Mouse (Mus musculus): ENCODE measurements around the gene Tnni3.

The Tnni3 gene

DNA sequence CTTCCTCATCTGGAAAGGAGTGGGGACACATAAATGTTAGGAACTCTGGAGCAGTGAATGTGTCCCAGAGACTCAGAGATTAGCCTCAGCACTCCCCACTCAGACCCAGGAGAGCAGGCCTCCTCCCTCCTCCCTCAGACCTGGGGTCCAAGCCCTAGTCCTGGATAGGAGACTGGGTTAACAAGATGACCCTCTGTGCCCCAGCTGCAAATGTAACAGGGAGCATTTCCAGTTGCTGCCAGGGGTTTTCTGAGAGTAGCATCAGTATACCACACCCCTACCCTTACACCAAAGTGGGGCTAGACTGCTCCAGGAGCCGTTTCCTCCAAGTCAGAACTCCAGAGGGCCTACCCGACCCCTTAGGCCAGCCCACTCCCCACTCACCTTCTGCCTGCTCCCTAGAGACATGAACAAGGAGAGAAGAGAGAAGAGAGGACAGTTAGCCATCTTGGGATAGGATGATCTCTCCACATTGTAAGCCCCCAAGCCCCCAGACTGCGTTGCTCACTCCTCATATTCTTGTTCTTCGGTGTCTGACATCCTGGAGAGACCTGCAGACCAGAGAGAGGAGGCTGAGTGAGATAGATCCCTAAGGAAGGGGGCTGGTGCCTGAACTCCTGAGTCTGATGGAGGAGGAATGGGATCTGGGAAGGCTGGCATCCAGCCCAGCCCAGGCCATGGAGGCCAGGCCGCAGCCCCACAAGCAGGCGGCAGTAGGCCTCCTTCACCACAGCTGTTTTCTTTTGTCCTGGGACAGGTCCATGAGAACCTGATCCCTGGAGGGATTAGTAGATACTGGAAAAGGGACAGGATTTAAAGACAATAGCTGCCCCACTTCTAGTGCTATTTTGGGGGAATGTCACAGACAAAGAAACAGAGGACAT is 10.0 kb downstream of the Tnni3 start:
- Histone ChIP-seq H3K4me1 (replicated peaks; ENCODE audit: low read depth, low read length) (peaks cover 60% of the 10 kb centered on the region), H3K36me3 (ENCODE audit: insufficient read depth, low read length) (peaks cover 11% of the 10 kb centered on the region), H3K4me3 (replicated peaks; ENCODE audit: low read length) (peak overlapping the region; percentile 43), H3K9me3 (ENCODE audit: low read length) (no peaks in the 10 kb centered on the region), H3K27me3 (ENCODE audit: insufficient read depth, low read length) (peaks cover 3% of the 10 kb centered on the region; the same call in 1 of the 2 replicates)
- TF ChIP-seq POU5F1 (IDR thresholded peaks at IDR 0.05; ENCODE audit: borderline replicate concordance, low read length) (no peak), NANOG (IDR thresholded peaks at IDR 0.05; ENCODE audit: borderline replicate concordance, low read length) (no peak), CTCF (conservative IDR thresholded peaks at IDR 0.05; ENCODE audit: low read length) (no peak)

DNA sequence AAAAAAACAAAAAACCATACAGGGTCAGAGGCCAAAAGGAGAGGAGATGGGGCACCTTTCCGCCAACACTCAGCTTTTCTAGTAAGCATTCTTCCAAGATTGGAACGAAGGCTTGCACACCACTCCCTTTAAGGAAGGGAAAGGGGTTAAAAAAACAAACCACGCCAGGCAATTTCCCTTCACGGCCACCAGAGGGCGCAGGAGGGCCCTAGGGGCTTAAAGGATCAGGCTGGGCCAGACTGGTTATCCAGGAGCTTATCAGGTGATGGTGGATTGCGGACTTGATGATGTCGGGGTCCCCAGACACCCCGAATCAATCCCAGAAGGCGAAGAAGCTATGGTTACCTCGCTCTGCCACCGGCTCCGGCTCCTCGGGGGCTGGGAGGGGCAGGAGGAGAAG is 10.8 kb downstream of the Tnni3 start:
- Histone ChIP-seq H3K4me3 (replicated peaks; ENCODE audit: low read length) (peak overlapping the region; percentile 43), H3K27me3 (ENCODE audit: insufficient read depth, low read length) (peaks cover 3% of the 10 kb centered on the region; the same call in 1 of the 2 replicates), H3K36me3 (ENCODE audit: insufficient read depth, low read length) (peaks cover 4% of the 10 kb centered on the region), H3K9me3 (ENCODE audit: low read length) (no peaks in the 10 kb centered on the region), H3K4me1 (replicated peaks; ENCODE audit: low read depth, low read length) (peaks cover 67% of the 10 kb centered on the region)
- TF ChIP-seq POU5F1 (IDR thresholded peaks at IDR 0.05; ENCODE audit: borderline replicate concordance, low read length) (no peak), NANOG (IDR thresholded peaks at IDR 0.05; ENCODE audit: borderline replicate concordance, low read length) (no peak), CTCF (conservative IDR thresholded peaks at IDR 0.05; ENCODE audit: low read length) (peak; percentile 100)

DNA sequence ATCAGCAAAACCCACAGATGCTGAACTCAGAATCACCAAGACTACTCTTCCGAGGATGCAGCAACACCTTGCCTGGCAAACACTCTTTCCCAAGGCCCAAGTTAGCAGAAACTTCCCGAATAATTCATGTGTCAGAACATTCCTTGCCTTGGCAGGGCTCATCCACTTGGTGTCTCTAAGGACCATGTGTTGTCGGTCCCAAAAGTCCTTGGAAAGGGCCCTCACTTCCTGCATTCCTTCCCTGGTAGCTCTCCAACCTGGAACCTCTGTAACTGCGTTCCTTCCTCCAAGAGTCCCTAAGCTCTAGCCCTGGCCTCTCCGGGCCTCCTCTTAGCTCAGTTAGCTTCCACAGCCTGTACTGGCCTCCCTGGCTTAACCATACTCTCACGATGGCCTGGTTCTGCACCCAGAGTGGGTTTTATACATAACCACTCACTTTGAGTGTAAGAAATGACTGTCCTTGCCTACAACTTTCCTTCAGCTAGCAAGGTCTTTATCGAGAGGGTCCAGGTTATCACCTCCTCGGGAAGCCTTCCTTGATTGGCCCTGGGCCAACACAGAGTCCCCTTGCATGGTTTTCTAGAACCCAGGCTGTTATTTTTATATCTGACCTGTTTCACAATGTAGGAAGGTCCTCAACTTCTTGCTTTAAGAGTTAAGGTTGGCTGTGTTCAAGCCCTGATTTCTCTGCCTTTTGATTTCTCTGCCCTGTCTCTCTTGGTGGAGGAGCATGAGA is 12.4 kb downstream of the Tnni3 start:
- H3K27me3 ChIP-seq (ENCODE audit: insufficient read depth, low read length): peaks cover 3% of the 10 kb centered on the region; the same call in 1 of the 2 replicates
- no peaks in the 10 kb centered on the region for H3K9me3 ChIP-seq (ENCODE audit: low read length)
- TF ChIP-seq POU5F1 (IDR thresholded peaks at IDR 0.05; ENCODE audit: borderline replicate concordance, low read length) (no peak), NANOG (IDR thresholded peaks at IDR 0.05; ENCODE audit: borderline replicate concordance, low read length) (no peak), CTCF (conservative IDR thresholded peaks at IDR 0.05; ENCODE audit: low read length) (no peak)
- H3K4me3 ChIP-seq (replicated peaks; ENCODE audit: low read length): no peak overlapping the region
- no peaks in the 10 kb centered on the region for H3K36me3 ChIP-seq (ENCODE audit: insufficient read depth, low read length)
- peaks cover 68% of the 10 kb centered on the region for H3K4me1 ChIP-seq (replicated peaks; ENCODE audit: low read depth, low read length)

DNA sequence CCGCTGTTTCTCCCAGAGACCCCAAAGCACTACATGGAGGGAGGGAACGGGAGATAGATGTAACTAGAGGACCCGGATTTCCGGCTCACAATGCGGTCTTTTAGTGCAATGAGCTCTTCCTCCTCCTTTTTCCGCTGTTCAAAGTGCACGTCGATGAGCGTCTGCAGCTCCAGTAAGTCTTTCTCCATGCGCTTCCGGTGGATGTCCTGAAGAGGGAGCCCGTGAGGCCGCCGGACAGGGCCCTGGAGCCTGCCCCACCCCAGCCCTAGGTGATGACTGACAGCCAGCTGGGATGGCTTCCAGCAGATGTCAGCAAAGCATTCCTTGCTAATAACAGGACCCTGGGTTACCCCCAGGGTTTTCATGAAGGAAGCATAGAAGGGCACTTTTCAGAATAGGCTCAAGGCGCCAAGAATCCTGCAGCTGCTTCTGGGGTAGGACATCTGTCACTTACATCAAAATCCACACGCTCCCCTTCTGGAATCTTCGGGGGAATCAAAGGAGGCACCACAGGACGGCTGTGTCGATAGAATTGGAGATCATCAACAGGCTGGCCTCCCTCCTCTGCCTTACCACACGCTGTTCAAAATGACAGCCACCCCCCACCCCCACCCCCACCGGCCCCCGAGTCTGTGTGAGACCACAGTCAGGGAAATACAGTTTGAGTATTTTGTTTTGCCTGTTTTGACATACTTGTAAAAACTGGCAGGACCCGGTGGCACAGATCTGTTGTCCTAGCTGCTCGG is 14.0 kb downstream of the Tnni3 start:
- Histone ChIP-seq H3K9me3 (ENCODE audit: low read length) (no peaks in the 10 kb centered on the region), H3K36me3 (ENCODE audit: insufficient read depth, low read length) (no peaks in the 10 kb centered on the region), H3K4me3 (replicated peaks; ENCODE audit: low read length) (peak overlapping the region; percentile 61), H3K4me1 (replicated peaks; ENCODE audit: low read depth, low read length) (peaks cover 55% of the 10 kb centered on the region), H3K27me3 (ENCODE audit: insufficient read depth, low read length) (peaks cover 3% of the 10 kb centered on the region; the same call in 1 of the 2 replicates)
- no peak for TF ChIP-seq POU5F1 (IDR thresholded peaks at IDR 0.05; ENCODE audit: borderline replicate concordance, low read length)
- no peak for TF ChIP-seq NANOG (IDR thresholded peaks at IDR 0.05; ENCODE audit: borderline replicate concordance, low read length)
- TF ChIP-seq CTCF (conservative IDR thresholded peaks at IDR 0.05; ENCODE audit: low read length): peak; percentile 95

DNA sequence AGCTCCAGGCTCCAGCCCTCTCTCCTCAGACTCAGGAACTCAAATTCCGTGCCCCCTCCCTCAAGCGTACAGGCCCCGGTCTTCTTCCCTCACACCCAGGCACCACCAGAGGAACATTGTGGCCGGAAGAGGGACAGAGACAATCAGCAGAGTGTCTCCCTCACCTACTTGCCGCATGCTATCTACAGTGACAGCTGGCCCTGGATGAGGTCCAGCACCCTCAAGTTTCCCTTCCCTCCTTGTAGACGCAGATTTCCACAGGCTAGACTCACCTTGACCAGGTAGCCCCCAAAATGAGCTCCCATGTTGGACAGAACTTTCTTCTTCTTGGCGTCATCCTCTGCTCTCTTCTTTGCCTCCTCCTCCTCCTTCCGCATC is 15.3 kb downstream of the Tnni3 start:
- Histone ChIP-seq H3K4me3 (replicated peaks; ENCODE audit: low read length) (0 out of 2 replicates have a peak overlapping the region, but pooled peaks have one; percentile 48), H3K27me3 (ENCODE audit: insufficient read depth, low read length) (no peaks in the 10 kb centered on the region), H3K9me3 (ENCODE audit: low read length) (no peaks in the 10 kb centered on the region), H3K4me1 (replicated peaks; ENCODE audit: low read depth, low read length) (peaks cover 48% of the 10 kb centered on the region), H3K36me3 (ENCODE audit: insufficient read depth, low read length) (no peaks in the 10 kb centered on the region)
- TF ChIP-seq CTCF (conservative IDR thresholded peaks at IDR 0.05; ENCODE audit: low read length) (no peak), NANOG (IDR thresholded peaks at IDR 0.05; ENCODE audit: borderline replicate concordance, low read length) (no peak), POU5F1 (IDR thresholded peaks at IDR 0.05; ENCODE audit: borderline replicate concordance, low read length) (no peak)

DNA sequence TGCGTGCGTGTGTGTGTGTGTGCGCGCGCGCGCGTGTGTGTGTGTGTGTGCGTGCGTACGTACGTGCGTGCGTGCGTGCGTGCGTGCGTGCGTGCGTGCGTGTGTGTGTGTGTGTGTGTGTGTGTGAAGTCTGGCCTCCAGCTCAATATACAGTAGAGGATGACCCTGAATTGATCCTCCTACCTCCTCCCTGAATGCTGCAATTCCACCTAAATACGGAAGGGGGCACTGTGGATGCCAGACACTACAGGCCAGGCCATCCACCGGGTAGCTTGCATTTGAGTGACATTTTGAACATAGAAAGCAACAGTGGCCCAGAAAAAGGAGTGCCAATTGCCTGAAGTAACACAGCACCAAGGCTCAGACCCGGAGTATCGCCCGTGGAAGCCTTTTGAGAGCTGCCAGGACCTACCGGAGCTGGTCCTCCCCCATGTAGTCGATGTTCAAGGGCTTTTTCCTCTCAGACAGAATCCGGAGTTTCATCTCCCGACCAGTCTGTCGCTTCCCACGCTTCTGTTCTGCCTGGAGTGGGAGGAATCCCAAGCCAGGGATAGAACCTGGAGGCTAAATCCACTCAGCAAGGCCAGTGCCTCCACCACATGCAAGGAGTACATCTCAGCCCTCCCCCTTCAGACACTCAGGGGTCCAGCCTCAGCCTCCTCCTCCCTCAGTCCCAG is 15.8 kb downstream of the Tnni3 start:
- H3K4me3 ChIP-seq (replicated peaks; ENCODE audit: low read length): peak overlapping the region; percentile 48
- H3K4me1 ChIP-seq (replicated peaks; ENCODE audit: low read depth, low read length): peaks cover 42% of the 10 kb centered on the region
- TF ChIP-seq NANOG (IDR thresholded peaks at IDR 0.05; ENCODE audit: borderline replicate concordance, low read length) (no peak), CTCF (conservative IDR thresholded peaks at IDR 0.05; ENCODE audit: low read length) (peak; percentile 79), POU5F1 (IDR thresholded peaks at IDR 0.05; ENCODE audit: borderline replicate concordance, low read length) (no peak)
- H3K36me3 ChIP-seq (ENCODE audit: insufficient read depth, low read length): no peaks in the 10 kb centered on the region
- H3K9me3 ChIP-seq (ENCODE audit: low read length): no peaks in the 10 kb centered on the region
- no peaks in the 10 kb centered on the region for H3K27me3 ChIP-seq (ENCODE audit: insufficient read depth, low read length)

DNA sequence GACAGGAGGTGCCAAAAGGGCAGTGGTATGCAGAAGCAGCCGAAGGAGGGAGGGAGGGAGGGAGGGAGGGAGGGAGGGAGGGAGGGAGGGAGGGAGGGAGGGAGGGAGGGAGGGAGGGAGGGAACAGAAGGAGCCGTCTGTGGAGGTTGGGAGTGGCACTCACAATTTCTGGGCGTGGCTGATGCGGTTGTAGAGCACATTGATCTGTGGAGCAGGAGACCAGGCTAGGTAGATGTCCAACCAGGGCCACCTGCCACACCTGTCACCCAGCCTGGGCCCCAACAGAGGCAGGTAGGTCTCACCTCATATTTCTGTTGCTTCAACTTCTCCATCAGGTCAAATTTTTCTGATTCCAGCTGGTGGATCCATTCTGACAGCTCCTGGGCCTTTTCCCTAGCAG is 16.8 kb downstream of the Tnni3 start:
- peaks cover 46% of the 10 kb centered on the region for H3K4me1 ChIP-seq (replicated peaks; ENCODE audit: low read depth, low read length)
- H3K27me3 ChIP-seq (ENCODE audit: insufficient read depth, low read length): no peaks in the 10 kb centered on the region
- H3K4me3 ChIP-seq (replicated peaks; ENCODE audit: low read length): peak overlapping the region; percentile 48; the same call in 1 of the 2 replicates
- no peaks in the 10 kb centered on the region for H3K36me3 ChIP-seq (ENCODE audit: insufficient read depth, low read length)
- TF ChIP-seq NANOG (IDR thresholded peaks at IDR 0.05; ENCODE audit: borderline replicate concordance, low read length) (no peak), CTCF (conservative IDR thresholded peaks at IDR 0.05; ENCODE audit: low read length) (no peak), POU5F1 (IDR thresholded peaks at IDR 0.05; ENCODE audit: borderline replicate concordance, low read length) (no peak)
- H3K9me3 ChIP-seq (ENCODE audit: low read length): no peaks in the 10 kb centered on the region
